Mouse (Mus musculus) thymus, postnatal 10 days (tissue): Measurements from ENCODE around the gene Cntn4.

ENCODE experiments used
- DNase-seq, 2 experiments: peaks; one replicate each; pipeline ENCODE4 v3.0.0; 2021; ENCODE audit warnings: low spot score in 2 of 2

The Cntn4 gene

DNA sequence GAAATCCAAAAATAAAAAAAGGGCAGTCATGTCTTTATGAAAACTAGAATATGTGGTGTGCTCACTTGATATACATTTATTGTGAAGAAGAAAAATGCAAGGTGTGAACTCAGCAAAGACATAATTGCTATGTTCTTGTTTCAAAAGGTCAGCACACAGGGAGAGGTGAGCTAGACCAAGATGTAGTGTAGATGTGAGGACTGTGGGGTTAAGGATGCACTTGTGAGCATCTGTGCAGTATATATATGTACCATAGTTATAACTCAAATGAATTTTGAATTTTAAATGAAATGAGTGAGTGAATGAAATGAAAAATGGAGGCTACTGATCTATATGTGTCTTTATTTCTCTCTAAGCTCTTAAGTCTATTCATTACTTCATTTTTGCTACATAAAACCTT lies 401.2 kb downstream of the Cntn4 start:
- DNase-seq, result no peak

DNA sequence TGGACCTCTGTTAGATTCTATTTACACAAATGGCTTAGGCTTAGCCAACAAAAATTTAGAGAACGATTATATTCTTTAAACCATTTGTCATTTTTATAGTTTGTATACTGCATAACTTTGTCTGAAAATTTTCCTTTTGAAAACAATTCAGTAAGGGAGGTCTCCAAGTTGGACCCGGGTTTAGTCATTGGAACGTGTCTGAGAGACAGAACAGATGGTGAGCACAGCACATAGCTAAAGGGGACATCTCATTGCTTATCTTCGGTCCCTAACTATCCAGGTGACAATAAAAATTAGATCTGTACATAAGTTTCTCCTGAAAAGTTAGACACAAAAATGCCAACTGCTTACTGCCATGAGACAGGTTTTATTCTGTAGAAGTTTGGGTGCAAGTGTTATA lies 420.4 kb downstream of the Cntn4 start:
- no peak for DNase-seq

DNA sequence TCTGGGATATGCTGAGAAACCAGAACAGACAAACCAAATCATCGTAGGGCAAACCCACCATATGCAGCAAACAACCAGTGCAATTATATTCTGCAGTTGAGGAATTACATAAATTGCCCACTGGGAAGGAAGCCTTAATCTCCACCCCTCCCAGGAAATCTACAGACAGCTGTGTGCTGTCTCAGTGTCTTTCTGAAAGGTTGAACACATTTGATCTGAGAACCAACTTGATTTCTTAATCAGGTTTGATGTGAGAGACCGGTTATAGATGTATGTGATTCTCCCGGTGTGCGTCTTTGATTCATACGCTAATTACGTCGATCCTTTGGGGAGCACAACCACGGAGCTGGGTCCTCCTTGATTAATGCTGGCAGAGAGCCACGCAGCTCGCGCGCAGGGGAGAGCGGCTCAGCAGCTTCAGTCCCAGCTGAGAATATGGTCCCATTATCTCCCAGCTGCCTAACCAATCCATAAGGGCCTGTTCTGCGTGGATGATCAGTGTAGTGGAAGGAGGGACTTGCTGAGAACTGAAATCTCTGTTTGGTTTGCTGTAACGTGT lies 441.1 kb downstream of the Cntn4 start:
- no peak for DNase-seq

DNA sequence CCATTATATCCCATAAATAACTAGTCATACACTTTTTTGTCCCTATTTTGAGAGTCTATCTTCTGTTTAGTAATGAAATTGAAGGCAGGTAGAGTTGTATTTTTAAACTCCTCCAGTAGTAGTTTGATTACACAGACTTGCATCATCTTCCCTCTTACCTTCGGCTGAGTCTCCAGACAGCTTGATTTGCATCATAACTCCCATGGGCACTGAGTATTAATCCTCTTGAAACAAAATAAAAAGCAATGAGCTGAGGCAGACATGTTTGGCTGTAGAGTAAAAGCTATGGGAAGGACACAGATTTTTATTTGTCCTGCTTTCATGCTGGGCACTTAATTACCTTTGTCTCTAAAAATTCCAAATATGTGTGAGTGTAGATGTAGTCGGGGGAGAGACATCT lies 476.1 kb downstream of the Cntn4 start:
- no peak for DNase-seq

DNA sequence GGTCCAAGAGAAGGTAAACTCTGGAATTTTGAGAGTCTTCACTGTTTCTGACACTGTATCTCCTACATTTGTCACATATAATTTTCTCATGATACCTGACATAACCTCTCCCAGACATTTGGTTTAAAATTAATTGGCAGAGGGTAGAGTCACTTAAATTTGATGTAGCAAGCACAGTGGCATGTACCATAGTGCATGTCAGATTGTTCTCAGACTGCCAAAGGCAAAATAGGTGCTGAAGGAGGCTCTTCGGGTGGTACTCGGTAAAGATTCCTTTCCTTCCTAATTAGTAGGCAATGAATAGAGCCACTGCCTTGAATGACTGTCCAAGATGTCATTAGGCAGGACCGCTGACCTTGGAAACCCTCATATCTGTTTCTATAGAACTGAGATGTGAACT lies 477.9 kb downstream of the Cntn4 start:
- no peak for DNase-seq

DNA sequence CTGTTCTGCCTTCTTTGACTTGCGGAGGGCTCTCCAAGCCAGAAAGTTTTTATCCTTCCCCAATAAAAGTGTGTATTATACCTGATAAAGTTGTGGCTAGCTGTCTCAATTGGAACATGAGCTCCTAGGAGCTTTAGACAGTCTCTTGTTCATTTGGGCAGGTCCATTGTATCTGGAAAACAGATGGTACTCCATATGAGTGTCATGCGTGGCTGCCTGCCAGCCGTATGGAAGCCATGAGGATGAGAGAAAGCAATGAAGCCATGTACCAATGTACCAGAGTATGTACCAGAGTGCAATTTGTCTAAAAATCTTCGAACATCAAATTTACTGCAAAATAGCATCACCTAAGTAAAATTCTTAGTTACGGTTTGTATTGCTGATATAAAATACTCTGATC lies 500.1 kb downstream of the Cntn4 start:
- DNase-seq, result no peak

DNA sequence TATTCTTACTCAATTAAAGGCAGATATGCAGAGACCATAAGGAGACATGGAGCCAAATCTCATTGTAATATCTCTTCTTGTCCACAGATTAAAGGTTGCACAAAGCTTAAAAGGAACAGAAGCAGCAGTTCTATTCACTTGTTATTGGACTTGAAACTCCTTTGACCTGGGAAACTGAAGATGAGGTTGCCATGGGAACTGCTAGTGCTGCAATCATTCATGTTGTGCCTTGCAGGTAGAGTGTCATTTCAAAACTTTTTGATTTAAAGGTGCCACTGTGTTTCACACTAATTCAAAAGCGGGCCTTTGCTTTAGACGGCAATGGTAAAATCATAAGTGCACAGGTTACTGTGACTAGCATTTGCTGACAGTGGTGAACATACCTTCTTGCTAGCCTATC lies 504.1 kb downstream of the Cntn4 start:
- no peak for DNase-seq

DNA sequence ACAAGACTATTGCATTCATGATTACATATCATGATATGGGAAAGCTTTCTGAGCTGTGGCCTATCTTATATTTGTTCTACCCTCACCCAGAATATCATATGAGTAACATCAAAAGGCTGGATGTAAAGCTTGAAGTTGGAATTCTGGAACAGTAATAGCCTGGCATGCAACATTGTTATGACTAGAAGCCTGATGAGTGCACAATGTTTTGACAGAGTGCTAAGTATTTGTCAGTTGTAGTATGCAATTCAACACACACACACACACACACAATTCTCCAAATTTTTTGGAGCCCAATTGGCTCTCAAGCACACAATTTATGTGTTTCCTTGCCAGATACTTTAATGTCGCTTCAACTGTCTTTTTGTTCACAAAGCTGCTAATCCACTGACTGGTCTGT lies 523.5 kb downstream of the Cntn4 start:
- no peak for DNase-seq

DNA sequence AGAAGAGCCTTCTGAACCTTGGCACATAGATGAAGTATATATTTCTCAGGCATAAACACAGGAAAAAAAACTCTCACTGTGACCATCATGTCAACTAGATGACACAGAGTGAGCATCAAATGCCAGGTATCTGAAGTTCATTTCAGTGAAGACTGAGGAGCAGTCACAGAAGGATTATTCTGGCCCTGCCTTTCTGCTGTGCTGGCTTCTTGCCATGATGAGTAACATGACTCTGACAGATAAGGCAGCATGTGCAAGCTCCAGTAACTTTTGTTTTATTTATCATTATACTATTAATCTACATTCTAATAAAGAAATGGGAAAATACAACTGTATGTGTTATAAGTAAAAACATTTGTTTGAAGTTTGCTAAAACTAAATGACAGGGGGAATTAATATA lies 529.9 kb downstream of the Cntn4 start:
- DNase-seq, result no peak

DNA sequence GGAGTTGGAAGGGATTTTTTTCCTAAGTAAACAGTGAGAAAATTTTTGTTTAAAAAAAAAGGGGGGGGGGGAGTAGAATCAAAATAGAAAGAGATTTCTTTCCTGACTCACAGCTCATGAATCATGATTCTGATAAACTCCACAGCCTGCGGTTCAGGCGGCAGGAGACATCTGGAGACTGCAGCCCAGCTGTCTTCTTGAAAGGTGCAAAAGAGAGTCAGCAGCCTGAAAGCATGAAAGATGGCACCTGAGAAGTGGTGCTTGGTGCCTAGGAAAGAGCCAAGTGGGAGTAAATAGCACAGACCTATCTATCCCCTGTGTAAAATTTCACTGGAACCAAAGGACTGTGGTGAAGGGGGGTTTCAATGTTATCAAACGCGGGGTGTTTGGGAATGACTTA lies 535.6 kb downstream of the Cntn4 start:
- no peak for DNase-seq

DNA sequence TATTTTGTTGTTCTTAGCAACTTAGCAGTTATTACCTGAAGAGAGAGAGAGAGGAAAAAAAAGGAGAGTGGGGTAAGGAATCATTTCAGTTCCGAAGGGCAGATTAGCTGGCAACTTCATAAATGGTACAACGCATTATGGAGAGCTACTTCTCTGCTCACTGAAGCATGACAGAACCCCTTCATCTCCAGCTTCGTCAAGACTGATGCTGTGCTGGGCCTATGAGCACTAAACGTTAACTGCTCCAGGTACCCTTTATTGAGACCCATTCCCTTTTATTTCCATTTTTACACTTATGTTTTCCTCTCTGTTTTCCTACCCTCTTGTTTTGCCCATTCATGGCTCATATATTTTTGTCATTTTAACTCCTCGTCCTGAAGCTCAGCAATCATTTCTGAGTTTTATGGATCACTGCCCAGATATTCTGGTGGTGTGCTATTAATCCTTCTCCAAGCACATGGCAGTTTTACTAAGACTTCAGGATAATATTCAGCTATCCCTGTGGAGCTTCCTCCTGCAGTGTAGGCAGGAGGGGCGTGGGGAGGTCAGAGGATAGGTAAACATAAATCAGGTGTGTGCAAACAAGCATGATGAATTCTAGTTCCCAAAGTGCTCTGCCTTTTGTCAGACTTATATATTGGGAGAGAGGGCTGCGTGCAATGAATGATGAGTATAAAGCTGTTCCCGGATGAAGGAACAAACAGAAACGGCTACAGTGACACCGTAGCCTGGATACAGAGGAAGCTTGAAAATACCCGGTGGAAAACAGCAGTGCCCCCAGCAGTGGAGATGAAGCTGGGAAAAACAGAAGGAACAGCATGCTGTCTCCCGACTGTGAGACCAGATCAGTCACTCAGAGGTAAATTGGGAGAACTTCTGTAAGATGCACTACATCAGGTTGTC lies 559.8 kb downstream of the Cntn4 start:
- DNase-seq, result no peak

DNA sequence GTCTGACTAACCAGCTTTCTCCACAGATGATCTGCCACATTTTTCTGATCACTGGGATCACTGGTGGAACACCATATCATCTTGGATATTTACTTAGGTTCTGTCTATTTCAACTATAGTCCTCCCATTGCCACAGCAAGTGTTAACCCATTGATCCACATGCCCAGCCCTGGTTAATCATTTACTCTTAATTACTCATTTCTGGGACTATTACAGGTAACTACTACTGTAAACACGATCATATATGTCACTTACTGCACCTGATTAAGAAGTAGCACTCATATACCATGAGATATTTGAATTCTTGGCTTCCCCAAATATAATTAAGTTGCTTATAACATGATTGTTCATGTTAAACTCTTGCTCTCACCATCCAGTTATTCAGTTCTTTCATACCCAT lies 564.1 kb downstream of the Cntn4 start:
- no peak for DNase-seq

DNA sequence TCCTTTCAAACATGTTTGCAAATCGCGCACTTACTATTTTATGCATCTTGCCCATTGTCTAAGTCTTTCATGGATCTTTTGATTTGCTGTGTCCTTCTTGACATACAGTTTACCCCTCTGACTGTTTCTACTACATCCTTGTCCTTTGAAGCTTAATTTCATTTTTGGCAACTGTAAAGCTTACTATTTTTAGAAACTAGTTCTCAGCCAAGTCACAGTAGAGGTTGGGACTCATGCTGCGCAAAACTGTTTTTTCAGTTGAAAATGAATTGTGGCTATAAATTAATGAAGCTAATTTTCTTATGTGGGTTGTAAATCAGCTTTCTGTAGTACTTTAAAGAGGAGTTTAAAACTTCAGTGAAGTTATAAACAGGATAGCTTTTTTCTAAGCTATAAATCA lies 585.9 kb downstream of the Cntn4 start:
- no peak for DNase-seq

DNA sequence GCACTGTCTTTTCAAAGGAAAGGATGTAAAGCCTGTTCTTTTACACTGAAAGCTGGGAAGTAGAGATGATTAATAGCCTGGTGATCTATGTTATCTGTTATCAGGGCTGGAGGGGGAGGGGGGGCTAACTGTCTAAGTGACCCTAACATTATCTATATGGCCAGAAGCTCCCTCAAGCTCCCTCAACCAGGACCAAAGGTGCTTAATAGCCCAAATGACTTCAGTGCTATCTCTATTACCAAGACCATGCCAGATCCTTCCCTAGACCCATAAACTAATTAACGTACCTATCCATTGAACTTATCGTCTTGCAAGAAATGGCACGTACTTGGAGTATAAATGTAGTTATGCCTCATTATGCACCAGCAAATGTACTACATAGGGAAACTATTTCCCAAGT lies 588.0 kb downstream of the Cntn4 start:
- DNase-seq, result no peak

DNA sequence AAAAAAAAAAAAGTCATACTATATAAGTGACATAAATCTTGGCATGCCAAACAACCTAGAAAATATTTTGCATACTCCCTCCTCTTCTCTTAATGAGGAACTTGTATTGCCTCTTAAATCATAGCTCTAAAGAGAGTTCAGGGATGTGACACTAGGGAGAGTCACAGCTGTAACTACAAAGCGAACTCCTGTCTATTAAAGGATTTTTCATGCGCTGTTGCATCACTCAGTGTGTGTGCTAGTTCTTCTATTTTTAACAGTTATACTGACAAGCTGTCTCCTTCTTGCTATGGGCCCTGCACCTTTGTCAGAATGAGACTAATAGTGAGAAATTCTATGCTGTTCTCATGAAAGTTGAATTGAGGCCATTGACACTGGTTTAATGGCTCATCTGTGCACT lies 588.8 kb downstream of the Cntn4 start:
- DNase-seq, result no peak

DNA sequence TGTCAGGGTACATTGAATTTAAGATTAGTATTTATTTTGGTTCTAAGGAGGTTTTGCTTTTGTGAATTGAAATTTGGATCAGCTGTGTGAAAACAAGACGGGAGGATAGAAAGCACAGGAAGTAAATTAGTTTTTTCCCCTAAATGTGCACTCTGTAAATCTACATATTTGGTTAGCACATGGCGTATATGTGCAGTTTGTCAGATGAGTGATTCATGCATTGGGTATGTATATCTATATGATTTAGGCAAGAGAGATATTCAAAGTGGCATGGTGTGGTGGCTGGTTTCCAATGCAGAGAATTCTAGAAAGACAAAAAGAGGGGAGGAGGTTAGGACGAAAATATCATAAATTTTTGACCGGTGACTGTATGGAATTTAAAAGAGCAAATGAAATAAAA lies 591.3 kb downstream of the Cntn4 start:
- no peak for DNase-seq

DNA sequence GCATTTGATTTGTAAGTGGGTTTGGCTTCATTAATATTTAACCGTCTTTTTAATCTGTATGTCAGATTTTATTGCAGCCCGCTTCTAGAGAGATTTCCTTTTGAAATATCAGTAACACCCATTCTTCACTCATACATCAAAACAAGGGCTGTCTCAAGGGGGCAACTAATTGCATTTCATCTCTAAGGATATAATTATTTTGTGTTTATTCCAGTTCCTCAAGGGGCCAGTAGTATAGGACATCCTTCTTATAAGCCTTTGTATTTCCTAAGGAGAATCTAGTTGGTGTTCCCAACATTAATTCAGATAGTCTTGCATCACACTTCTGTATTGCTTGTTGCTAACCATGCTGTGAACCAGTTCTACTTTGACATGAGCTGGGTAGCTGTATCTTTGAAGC lies 599.7 kb downstream of the Cntn4 start:
- no peak for DNase-seq

DNA sequence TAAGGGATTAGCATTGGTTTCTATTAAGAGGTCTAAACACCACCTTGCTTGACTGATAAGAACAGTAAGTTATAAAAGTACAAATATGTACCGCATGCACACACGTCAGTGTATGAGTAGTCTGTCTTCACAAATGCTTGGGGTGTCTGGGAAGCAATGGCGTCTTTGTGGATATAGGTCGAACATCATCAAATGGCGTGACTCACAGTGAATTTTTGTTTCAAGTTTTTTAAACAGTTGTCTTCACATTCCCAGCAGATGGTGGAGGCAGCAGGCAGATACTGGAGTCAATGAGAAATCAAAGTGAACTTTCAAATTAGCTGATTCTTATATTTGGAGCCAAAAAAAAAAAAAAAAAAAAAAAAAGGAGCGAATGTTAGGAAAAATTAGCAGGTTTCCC lies 604.2 kb downstream of the Cntn4 start:
- DNase-seq, result no peak

DNA sequence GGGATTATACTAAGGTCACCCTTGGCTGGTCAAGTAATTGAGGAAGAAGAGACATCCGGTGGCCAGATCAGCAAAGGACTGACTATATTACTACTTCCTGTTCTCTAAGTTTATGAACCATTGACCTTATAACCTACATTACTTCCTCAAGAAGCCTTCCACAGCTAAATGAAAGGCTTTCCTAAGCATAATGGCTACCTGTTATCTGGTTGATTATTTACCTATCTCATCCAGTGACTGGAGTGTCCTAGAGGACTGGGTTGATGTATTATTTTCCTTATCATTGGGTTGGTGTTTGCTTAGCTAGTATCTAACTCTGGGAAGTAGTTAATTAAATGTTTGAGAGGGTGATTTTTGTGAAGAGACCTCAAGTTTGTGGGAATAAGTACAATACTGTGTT lies 606.4 kb downstream of the Cntn4 start:
- no peak for DNase-seq

DNA sequence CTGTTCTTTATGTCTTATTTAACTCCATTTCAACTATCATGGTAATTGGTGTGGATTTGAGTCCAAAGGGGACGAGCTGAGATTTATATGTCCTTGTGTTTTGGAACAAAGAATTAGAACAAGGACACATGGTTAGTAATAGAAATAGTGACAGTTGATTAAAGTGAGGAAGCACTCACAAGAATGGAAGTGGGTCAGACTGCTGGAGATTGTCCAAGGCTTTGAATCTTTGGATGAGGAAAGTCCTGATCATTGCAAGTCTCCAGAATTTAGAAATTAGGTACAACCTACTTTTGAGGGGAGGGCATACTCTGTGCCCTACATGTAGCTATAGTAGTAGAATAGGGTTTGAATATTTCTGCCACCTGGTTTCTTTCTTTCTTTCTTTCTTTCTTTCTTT lies 622.0 kb downstream of the Cntn4 start:
- DNase-seq, result no peak

DNA sequence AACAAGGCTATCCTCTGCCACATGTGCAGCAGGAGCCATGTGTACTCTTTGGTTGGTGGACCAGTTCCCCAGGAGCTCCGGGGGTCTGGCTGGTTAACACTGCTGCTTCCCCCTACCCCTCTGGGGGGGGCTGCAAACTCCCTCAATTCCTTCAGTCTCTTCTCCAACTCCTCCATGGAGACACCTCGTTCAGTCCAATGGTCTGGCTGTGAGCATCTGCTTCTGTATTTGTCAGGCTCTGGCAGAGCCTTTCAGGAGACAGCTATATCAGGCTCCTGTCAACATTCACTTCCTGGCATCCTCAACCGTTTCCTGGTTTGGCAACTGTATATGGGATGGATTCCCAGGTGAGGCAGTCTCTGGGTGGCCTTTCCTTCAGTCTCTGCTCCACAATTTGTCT lies 622.7 kb downstream of the Cntn4 start:
- DNase-seq, result no peak

DNA sequence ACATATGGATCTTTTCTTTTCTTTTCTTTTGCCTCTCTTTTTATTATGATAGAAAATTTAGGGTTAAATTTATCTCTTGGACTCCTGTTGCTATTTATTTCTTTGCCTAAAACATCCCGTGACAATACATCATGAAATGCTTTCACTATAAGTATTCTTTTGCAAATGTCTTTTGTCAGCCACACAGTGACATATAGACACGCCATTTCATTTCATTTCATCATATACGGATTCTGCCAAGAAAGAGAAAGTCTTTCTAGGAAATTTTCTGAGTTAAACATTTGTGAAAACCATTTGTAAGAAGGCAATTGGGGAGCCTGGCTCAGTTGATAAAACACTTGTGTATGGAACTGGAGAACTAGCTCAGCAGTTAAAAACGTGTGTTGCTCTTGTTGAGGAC lies 625.0 kb downstream of the Cntn4 start:
- DNase-seq, result no peak

DNA sequence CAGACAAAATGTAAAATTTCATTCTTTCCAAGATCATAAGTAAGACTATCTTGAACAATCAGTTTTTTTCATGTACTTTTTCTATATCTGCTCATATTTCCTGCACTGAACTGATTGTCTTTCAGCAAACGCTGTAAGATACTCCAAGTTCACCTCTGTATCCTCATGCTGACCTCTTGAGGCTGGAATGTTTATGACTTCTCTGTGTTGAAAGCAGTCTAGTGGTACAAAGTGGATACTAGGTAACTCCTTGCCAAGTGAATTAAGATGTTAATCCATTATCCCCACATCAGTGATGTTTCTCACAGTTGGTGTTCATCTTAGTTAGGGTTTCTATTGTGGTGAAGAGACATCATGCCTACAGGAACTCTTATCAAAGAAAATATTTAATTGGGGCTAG lies 651.5 kb downstream of the Cntn4 start:
- no peak for DNase-seq

DNA sequence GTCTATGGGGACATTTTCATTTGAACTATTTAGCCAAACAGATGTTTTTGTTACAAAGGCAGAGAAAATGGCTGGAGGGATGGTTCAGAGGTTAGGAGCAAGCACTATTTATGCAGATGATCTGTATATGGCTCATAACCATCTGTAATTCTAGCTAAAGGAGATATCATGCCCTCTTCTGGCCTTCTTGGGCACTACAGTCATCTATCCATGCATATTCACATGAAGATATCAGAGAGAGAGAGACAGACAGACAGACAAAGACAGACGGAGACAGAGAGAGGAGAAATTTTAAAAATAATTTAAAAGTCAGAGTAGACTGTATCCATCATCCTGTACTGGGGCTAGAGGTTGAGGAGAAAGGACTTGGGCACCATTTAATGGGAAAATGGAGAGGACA lies 652.2 kb downstream of the Cntn4 start:
- no peak for DNase-seq
